Mouse (Mus musculus): ENCODE measurements around the gene Nrip3. TPM values are rescaled to one million over a fixed set of nuclear protein-coding genes. Genes with fewer than 3 reads are reported as not detected.

Nrip3 gene
- total RNA-seq, 2 experiments from 2014 or later, result 83.4 to 98.3 TPM

DNA sequence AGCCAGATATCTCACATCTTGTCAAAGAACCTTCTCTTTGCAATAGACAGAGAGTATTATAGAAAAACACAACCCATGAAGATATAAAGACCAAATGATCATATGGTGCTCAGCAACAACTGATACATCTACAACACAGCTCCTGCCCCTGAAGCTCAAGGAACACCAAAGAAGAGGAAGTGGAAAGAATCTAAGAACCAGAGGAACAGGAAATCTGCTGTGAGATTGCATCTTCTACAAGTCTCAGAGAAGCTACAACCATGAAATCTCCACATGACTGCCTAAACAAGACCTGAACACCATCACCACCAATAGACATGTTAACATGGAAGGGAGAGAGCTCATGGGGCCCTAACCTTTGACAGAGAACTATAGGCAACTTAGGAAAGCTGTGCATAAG is 9.6 kb downstream of the Nrip3 start:
- intact Hi-C loops (cut with DNase I), result no loop called here
- DNase-seq (ENCODE audit: low spot score in 2 of 2), result no peak

DNA sequence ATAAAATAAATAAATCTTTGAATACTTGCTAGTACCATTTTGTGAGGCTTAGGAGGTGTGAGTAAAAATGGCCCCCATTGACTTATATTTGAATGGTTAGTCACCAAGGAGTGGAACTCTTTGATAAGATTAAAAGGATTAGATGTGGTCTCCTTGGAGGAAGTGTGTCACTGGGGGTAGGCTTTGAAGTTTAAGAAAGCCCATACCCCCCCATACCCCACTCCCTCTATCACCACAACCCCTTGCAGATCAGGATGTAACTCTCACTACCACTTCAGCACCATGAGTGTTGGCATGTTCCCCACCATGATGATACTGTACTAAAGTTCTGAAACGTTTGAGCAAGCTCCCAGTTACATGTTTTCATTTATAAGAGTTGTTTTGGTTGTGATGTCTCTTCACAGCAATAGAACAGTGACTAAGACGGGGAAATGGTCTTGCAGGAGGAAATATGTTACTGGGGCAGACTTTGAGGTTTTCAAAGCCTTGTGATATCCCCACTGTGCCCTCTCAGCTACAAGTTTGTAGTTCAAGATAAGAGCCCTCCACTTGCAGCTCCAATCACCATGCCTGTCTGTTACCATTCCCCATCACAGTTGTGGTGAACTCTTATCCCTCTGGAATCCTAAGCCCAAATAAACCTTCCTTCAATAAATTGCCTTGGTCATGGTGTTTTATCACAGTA is 13.0 kb downstream of the Nrip3 start:
- intact Hi-C loops (cut with DNase I), result no loop called here
- DNase-seq (ENCODE audit: low spot score in 2 of 2), result no peak

DNA sequence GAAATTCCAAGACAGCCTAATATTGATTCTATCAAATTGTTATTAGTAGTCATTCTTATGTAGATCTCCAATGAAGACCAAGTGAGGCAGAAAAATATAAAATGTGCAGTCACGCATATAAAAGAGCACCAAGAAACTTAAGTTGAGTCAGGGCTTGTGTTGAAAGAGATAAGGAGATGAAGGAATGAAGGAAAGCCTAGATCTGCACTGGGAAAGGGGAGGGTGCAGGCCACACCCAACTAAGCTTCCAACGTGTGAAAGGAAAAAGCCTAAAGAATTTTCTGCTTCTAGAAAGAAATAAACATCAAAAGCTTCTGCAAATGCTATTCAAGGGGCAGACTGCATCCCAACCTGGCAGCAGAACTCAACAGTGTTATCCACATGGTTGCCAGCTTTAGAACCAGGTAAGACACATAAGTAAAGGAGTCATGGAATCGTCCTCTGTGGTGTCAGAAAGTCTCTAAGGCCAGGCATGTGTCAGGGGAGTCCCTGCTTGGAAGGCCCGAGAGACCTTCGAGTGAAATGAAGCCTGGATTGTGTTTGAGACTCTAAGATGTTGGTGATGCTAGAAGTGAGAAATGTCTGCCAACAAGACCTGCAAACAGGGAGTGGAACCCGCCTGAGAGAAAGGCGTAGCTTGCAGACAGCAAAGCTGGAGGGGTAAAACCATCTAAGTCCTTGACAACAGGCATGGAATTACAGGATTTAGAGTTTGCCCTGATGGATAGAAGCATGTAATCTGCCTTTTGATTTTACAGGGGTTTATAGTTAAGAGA is 14.1 kb downstream of the Nrip3 start:
- no peak for DNase-seq (ENCODE audit: low spot score in 2 of 2)
- intact Hi-C loops (cut with DNase I), result no loop called here

DNA sequence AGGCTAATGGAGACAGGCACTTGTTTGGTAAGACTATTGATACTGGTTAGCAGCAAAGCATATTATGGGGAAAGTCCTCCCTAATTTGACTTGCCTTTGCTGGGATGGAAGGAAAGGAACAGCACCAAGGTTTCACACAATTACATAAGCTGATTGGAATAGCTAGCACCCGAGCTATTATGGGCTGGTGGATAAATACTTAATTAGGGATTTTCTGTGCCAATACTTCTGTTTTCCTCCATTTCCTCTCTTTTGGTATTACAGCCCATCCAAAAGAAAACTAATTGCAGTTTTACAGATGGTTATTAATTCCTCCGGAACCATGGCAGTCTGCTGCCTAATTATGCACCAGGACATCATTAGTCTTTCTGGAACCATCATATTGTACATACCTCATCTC is 17.8 kb downstream of the Nrip3 start:
- intact Hi-C loops (cut with DNase I), result no loop called here
- no peak for DNase-seq (ENCODE audit: low spot score in 2 of 2)

DNA sequence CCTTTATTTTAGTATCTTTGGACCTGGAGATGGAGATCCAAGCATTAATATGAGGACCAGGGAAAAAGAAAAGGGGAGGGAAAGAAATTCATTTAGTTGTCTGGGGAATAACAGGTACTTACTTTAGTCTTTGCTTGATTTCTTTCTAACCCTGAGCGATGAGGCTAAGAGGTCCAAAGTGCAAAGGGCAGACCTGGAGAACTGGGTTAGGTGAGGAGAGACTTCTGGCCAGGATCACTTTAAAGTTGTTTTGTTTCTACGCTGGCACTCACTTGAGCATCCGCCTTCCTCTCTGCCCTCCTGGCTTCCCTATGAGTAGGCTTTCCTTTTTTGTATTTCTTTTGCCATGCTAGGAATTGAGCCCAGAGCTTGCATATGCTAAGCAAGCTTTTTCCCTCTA is 25.5 kb downstream of the Nrip3 start:
- intact Hi-C loops (cut with DNase I), result loop anchor here (10.0 kb wide), 1 partner anchor 139 kb away; no protein-coding TSS in a partner anchor
- no peak for DNase-seq (ENCODE audit: low spot score in 2 of 2)

DNA sequence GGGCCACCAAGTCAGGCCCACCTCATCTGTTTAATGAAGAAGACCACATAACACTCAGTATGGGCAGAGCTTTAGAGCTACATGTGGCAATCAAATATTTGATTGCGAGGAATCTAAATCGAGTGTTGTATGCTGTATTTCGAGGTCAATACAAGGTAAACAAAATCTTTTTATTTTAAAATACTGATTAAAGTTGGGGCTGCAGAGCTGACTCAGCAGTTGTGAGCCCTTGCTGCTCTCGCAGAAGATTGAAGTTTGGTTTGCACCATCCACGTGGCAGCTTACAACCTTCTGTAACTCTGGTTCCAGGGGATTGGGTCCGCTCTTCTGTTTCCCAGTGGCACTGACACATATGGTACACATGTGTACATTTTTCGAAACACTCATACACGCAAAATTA is 27.8 kb downstream of the Nrip3 start:
- DNase-seq (ENCODE audit: low spot score in 2 of 2), result no peak
- intact Hi-C loops (cut with DNase I), result loop anchor here (10.0 kb wide), 1 partner anchor 141 kb away; no protein-coding TSS in a partner anchor

DNA sequence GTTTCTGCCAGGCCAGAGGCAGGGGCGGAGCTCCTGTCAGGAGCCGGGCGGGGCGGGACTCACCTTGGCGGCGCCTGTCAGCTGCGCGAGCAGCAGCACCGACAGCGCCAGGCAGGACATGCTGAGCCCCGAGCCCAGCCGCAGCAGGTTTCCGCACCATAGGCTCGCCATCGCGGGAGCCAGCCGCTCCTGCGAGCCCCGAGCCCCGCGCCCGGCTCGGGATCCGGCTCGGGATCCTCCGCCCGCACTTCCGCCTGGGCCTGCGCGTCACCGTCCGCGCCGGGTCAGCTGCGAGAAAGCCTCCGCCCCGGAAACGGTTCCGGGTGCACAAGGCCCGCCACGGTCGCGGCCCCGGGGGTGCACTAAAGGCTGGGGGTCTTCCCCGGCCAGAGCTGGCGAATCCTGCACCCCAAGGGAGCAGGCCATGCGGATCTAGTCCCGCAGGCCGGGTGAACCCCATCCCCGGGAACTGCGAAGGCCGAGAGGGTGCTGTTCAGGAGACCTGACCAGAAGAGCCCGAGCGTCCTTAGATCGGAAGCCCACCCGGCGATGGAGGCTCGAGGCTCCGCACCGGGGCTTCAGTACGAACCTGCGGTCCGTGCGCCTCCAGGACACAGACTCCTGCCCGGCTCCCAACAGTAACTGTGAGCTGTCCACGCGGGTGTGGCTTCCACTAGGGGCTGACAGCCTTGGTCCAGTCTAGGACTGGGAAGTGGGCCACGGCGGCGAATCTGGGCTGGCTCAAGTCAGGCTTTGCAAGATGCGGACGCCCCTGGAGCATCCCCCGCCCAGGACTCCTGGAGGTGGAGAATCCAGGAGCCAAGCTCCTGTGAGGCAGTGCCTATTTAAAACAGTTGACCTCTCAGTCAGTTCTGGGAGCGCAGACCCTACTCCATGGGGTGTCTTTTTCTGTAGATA is 29.6 kb downstream of the Nrip3 start, which contains the start of gene Tmem9b:
TSS of gene Tmem9b (minus strand) at position 868 of the 918 bp plus-strand sequence.
- intact Hi-C loops (cut with DNase I), result loop anchor here (10.0 kb wide), 1 partner anchor 143 kb away; no protein-coding TSS in a partner anchor
- DNase-seq (ENCODE audit: low spot score in 2 of 2), result peak; percentile 88 to 91

DNA sequence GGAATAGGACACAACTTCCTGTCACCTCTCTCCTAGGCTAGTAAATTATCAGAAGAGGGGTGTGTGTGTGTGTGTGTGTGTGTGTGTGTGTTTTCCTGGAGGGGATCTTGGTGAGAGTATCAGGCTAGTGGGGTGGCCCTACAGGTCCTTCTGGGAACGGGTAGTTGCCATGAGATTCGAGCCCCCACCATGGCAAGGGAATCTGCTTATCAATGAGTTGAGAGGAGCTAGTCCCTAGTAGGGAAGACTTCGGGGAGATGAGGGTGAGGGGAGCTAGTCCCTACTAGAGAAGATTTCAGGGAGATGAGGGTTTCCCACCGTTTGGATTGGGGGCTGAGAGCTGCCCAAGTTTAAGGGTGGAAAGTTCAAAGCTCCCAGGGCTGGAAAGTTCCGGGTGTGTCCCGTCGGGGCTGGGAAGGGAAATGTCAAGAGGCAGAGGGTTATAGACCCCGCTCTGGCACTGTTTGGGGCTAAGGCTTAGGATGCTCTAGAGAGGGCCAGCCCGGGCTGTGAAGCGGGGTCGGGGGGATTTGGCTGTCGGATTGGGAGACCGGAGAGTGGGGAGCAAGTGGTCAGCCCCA is 30.3 kb downstream of the Nrip3 start:
- no peak for DNase-seq (ENCODE audit: low spot score in 2 of 2)
- intact Hi-C loops (cut with DNase I), result loop anchor here (10.0 kb wide), 1 partner anchor 143 kb away; no protein-coding TSS in a partner anchor

DNA sequence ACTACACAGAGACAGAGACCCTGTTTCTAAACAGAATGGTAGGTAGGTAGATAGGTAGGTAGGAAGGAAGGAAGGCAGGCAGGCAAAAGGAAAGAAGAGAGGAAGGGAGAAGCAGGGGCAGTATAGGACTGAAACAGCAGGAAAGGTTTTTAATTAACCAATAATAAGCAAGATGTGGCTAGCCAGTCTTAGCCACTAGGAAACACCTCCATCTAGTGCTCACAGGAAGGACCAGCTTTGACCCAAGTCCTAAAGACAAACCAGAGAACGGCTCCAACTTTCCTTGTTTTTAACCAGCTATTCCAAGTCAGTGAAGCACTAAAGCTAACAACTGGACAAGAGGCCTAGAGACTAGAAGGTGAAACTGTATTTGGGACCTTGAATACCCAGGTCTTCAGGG is 34.1 kb downstream of the Nrip3 start:
- DNase-seq (ENCODE audit: low spot score in 2 of 2), result no peak
- intact Hi-C loops (cut with DNase I), result no loop called here

DNA sequence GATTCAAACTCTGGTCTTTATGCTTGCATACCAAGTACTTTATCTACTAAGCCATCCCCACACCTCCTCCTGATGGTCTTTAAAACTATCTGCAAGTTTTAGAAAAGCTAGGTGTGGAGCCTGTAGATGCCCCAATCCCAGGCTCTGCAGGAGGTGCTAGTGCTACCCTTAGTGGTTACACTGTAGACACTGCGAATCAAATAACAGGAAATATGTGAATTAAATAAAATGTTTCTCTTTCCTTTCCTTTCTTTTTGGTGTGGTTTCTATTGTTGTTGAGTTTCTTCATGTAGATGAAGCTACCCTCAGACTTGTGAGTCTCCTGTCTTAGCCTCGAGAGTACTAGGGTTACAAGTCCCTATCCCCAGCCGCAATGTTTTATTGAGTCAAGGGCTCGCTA is 40.1 kb downstream of the Nrip3 start:
- DNase-seq (ENCODE audit: low spot score in 2 of 2), result no peak
- intact Hi-C loops (cut with DNase I), result no loop called here

DNA sequence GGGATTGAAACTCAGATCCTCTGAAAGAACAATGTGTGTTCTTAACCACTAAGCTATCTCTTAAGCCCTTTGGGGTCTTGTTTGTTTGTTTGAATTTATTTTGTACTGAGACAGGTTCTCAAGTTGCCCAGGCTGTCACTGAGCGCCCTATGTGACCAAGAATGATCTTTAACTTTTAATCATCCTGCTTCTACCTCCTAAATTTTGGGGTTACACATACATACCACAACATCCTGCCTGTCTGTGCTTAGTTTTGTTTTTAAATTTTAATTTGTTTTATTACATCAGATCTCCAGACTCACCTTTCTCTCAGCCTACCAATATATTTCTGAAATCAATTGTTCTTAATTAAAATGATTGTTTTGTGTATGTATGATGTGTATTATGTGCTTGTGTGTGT is 40.8 kb downstream of the Nrip3 start:
- intact Hi-C loops (cut with DNase I), result no loop called here
- no peak for DNase-seq (ENCODE audit: low spot score in 2 of 2)

DNA sequence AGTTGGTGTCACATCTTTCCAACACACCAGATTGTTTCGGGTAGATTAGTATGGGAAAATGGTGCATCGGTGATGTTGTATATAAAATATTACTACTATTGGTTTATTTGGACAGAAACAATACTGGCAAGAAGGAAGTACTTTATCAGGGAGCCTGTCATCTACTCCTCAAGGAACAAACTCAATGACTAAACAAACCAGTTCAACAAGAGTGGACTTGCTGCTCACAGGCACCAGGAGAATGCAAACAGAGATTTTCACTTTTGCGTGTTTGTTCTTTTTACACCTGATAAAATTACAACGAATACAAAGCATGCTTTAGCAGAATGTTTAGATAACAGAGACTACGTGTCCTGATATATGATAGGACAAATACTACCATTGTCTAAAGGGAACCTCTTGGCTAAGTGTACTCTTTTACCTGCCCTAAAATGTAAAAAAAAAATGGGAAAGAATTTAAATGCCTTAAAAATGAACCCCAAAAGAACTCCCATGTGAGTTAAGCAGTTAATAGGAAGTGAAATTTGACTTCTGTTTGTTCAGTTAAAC is 41.9 kb downstream of the Nrip3 start:
- DNase-seq (ENCODE audit: low spot score in 2 of 2), result no peak
- intact Hi-C loops (cut with DNase I), result no loop called here

DNA sequence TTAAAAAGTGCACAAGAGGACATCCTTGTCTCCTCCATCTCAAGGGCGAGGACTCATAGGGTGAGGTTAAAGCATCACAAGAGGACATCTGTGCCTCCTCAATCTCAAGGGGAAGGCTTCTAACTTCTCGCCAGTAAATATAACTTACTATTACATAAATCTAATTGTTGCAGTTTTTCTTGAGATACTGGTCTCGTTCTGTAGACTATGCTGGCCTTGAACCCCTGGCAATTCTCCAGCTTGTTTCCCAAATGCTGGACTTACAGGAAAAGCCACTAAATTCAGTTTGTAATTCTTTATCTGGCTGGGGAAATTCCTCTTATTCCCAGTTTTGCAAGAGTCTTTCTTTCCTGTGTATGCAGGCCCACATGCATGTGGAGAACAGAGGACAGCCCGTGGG is 47.0 kb downstream of the Nrip3 start:
- intact Hi-C loops (cut with DNase I), result no loop called here
- DNase-seq (ENCODE audit: low spot score in 2 of 2), result no peak

DNA sequence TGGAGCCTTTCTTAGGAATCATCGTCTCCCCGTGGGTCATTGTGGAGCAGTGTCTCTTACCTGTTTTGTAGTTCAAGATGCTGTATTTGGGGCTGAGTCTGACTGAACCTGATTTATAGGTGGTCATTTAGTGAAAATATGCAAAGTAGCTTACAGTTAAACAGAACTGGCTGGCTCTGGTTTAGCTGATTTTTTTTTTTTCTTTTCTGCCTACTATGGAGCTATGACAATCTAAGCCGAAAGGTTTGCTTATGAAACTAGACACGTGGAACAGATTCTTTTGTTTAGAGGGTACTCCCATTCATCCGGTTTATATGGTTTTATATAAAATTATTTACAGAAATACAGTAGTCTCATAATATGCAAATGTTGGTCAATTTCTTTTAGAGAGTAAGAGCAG is 50.2 kb downstream of the Nrip3 start, which contains the start of gene Ascl3:
TSS of gene Ascl3 (minus strand) at position 101 of the 400 bp plus-strand sequence.
- DNase-seq (ENCODE audit: low spot score in 2 of 2), result no peak
- intact Hi-C loops (cut with DNase I), result no loop called here

DNA sequence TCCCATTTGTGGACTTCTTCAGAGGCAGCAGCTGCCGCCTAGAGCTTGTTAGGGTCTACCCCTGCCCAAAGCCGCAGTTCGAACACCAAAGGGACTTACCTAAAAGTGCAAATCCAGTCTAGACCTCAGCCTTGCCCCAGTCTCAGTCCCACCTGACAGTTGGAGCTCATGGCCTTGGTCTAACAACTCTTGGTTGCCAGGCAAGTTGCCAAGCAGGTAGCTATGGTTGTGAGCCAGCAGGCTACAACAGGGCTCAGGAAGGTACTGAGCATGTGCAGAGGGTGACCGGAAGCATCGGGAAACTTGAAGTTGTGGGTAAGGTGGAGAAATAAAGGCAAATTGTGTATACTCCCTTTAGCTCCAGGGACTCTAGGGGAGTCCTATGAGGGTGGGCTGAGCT is 58.1 kb downstream of the Nrip3 start, which contains the start of gene BC051019:
TSS of gene BC051019 (minus strand) at position 154 of the 400 bp plus-strand sequence.
- intact Hi-C loops (cut with DNase I), result no loop called here
- no peak for DNase-seq (ENCODE audit: low spot score in 2 of 2)

DNA sequence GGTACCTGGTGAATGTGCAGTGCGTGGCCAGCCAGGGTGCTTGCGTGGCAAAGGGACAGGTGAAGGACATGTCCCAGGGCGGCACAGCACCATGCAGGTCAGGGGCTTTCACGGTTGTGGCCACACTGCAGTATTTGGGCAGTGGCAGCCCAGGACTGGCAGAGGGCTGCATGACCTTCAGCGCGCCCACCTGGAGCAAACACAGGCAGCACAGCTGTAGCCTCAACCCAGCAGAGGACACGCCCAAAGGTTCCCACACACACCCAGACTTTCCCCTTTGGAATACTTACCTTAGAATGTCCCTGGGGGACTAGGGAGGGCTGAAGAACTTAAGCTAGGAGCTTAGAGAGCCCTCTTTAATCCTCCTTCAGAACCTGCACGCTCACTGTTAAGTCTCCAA is 58.7 kb downstream of the Nrip3 start:
- intact Hi-C loops (cut with DNase I), result no loop called here
- no peak for DNase-seq (ENCODE audit: low spot score in 2 of 2)

DNA sequence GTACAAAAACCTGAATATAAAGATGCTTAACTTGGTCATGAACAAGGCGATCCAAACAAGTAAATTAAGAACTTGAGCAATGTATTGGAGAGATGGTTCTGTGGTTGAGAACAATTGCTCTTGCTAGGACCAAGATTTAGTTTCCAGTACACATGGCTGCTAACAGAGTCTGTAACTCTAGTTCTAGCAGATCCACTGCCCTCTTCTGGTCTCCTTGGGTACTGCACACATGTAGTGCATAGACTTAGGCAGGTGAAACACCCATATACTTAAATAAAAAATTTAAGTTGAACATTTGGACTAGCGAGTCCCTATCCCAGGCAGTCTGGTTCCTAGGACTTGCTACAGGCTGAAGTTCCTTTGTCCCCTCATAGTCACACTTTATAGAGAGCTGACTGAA is 59.2 kb downstream of the Nrip3 start:
- DNase-seq (ENCODE audit: low spot score in 2 of 2), result no peak
- intact Hi-C loops (cut with DNase I), result no loop called here

DNA sequence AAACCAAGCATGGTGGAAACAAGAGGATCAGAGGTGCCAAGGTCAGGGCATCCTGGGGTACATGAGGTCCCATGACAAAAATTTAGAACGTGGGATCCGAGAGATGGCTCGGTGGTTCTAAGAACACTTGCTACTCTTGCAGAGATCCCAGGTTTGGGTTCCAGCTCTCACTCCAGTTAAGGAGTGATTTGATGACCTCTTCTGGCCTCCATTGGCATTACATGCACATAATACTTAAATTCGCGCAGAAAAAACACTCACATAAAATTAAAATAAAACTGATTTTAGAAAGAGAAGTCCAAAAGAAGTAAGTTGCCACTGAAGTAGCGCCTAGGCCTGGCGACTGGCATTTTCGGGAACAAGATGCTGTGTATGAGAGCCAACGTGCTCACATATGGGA is 62.5 kb downstream of the Nrip3 start:
- intact Hi-C loops (cut with DNase I), result loop anchor here (5.0 kb wide), 1 partner anchor 192 kb away; no protein-coding TSS in a partner anchor
- no peak for DNase-seq (ENCODE audit: low spot score in 2 of 2)

DNA sequence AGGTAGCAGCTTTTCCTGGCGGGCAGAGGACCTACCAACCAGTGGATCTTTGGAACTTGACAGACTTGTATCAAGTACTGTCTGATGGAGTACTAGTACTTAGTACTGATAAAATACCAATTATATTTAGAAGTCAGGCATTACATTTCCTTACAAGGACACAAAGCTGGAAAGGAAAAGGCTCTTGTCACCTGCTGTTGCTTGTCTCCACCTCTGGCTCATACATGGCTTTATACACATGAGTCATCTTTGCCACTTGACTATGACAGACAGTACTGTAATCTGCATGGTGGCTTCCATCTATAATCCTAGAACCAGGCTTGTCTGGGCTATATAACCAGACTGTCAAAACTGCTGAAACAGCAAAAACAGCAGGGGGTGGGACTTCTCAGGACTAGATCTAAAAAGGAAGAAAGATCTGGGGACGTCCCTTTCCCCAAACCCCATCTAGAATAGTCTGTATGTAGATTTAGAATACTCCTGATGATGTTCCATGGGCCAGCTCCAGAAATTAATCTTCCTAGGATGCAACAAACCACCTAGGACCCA is 68.3 kb downstream of the Nrip3 start:
- DNase-seq (ENCODE audit: low spot score in 2 of 2), result no peak
- intact Hi-C loops (cut with DNase I), result no loop called here

Data from left cerebral cortex, postnatal 36 days (tissue).